Mouse (Mus musculus) heart, embryonic 13.5 days (tissue): ENCODE measurements around the gene Cers1. TPM values are rescaled to one million over a fixed set of nuclear protein-coding genes. Genes with fewer than 3 reads are reported as not detected.

Source experiments
- ATAC-seq: fragments of 200-750 bp; cut with Nextera tagmentation; 2 replicates; pipeline ENCODE4 v1.8.0; 2017; ENCODE audit warnings: moderate TSS enrichment; ENCODE audit not compliant: insufficient number of reproducible peaks, low FRiP score, low TSS enrichment; ENCODE audit errors: extremely low read depth
- H3K27ac ChIP-seq: fragments of 300-500 bp; sonication (generic); replicated peaks from 2 replicates; pipeline ENCODE4 v1.5.1; 2015; ENCODE audit warnings: moderate library complexity, mild to moderate bottlenecking, inconsistent platforms
- H3K27me3 ChIP-seq: fragments of 300-500 bp; sonication (generic); replicated peaks from 2 replicates; pipeline ENCODE4 v1.6.1; 2015; ENCODE audit warnings: mild to moderate bottlenecking, inconsistent platforms
- H3K36me3 ChIP-seq: fragments of 300-500 bp; sonication (generic); 2 replicates; pipeline ENCODE4 v1.6.1; 2015; ENCODE audit warnings: mild to moderate bottlenecking, inconsistent platforms
- H3K4me1 ChIP-seq: fragments of 300-500 bp; sonication (generic); 2 replicates; pipeline ENCODE4 v1.6.1; 2015; ENCODE audit warnings: inconsistent platforms
- H3K4me2 ChIP-seq: fragments of 300-500 bp; sonication (generic); 2 replicates; pipeline ENCODE4 v1.6.1; 2015; ENCODE audit warnings: inconsistent platforms, mild to moderate bottlenecking, moderate library complexity
- H3K4me3 ChIP-seq: fragments of 300-500 bp; sonication (generic); 2 replicates; pipeline ENCODE4 v1.5.1; 2015; ENCODE audit warnings: moderate library complexity, mild to moderate bottlenecking, inconsistent platforms
- H3K9ac ChIP-seq: fragments of 300-500 bp; sonication (generic); 2 replicates; pipeline ENCODE4 v1.6.1; 2015; ENCODE audit warnings: inconsistent platforms, mild to moderate bottlenecking, moderate library complexity
- H3K9me3 ChIP-seq: fragments of 300-500 bp; sonication (generic); 2 replicates; pipeline ENCODE4 v1.6.1; 2016; ENCODE audit warnings: inconsistent platforms
- WGBS: fragments of 180-500 bp; shearing (Covaris S2); methylation state at CpG from one replicate; pipeline ENCODE4 v1.1.7; 2015; ENCODE audit warnings: mixed read lengths; 5-methylcytosine and 5-hydroxymethylcytosine counted together
- polyA plus RNA-seq: library from polyadenylated mRNA; unstranded; fragments of >200 nt; fragmentation: Nextera tagmentation; extraction: Ambion mirVana; gene quantifications from 2 replicates; pipeline ENCODE4 v1.2.1, GENCODE M21; 2015

Gene Cers1
- polyA plus RNA-seq, 1 experiment from 2014 or later = 2.6 TPM

DNA sequence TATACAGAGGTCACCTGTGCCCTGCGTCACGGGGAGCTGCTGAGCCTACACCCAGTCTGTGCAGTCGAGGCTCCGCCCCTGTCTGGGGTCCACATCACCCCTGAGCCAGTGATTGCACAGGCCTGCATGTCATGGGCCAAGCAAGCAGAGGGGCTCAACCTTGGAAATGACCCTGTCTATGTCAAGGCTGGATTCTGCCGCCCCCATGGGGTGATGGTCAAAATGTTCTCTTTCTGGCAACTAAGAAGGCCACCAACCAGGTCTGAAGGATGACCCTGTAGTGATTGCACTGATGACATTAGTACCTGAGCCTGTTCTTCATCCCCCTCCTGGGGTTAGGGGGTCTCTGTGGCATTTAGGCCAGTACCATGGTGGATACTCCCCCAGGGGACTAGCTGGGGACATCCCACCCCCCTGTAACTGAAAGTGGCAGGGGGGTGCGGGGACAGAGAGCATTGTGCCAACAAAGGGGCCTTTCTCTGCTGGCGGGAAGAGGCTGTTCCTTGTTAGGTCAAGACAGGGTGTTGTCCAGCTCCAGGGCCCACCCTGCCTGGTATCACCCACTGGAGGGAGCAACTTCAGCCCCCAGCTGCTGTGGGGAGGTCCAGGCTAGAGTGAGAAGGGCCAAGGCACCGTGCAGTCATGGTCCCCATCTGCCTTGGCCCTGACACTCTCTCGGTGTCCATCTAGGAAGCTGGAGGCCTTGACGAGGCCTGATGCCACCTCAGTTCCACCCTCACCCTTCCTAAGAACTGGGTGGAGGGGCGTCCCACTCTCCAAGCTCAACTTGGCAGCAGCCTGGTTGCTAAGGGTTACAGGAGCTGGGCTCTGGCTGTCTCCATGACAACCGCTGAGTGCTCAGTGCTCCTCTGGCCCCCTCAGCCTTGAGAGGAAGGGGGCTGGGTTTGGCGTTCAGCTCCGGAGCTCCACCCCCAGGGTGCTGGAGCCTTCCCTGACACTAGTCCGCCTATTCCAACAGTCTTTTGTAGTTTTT, 1.2 kb downstream of the Cers1 start:
- peak; percentile 21; the same call in 1 of the 2 replicates for ATAC-seq
- Histone ChIP-seq H3K27ac (no peak overlapping the region), H3K4me2 (peak overlapping the region; percentile 90), H3K4me1 (peaks cover 30% of the 10 kb centered on the region), H3K9me3 (no peaks in the 10 kb centered on the region), H3K9ac (peak overlapping the region; percentile 79), H3K27me3 (peaks cover 24% of the 10 kb centered on the region), H3K4me3 (peak overlapping the region; percentile 63), H3K36me3 (peaks cover 20% of the 10 kb centered on the region)
- 19% methylated on average over 15 of the region's 15 CpGs for WGBS

DNA sequence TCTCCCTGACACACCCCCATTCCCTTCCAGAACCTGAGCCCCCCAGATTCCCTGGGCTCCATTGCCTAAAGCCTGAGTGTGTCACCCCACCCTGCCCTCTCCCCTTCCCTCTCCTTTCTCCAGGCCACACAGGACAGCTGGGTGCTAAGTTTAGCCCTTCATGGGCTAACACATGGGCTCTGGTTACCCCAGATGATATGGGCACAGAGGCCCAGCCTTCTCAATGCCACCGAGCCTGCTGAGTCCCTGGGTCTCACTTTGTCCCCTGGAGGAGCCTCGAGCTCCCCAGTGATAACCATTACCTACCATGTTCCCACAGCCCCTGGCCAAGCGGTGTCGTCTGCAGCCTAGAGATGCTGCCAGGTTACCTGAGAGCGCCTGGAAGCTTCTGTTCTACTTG, 2.3 kb downstream of the Cers1 start:
- Histone ChIP-seq H3K4me2 (no peak overlapping the region), H3K4me1 (peaks cover 30% of the 10 kb centered on the region), H3K9ac (no peak overlapping the region), H3K27me3 (peaks cover 24% of the 10 kb centered on the region), H3K4me3 (no peak overlapping the region), H3K36me3 (peaks cover 9% of the 10 kb centered on the region), H3K9me3 (no peaks in the 10 kb centered on the region), H3K27ac (no peak overlapping the region)
- WGBS = 67% methylated on average over 5 of the region's 5 CpGs
- no peak for ATAC-seq

DNA sequence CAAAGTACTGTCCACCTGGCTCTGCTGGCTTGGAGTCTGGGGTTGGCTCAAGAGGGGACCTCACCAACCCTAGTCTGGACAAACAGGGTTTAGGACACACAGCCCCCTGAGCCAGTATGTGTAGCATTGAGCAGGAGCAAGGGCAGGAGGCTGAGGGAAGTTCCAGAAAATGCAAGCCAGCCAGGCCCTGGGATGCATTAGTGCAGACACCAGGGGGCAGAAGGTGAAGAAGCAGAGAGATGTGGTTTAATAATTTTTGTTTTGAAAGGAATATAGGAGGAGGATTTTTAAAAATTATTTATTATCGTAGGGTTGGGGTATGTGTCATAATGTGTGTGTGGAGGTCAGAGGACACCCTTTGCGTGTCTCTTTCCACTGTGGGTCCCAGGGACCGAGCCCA, 8.1 kb downstream of the Cers1 start:
- Histone ChIP-seq H3K4me3 (no peak overlapping the region), H3K36me3 (peaks cover 8% of the 10 kb centered on the region; the same call in 1 of the 2 replicates), H3K27ac (no peak overlapping the region), H3K27me3 (no peaks in the 10 kb centered on the region; the same call in 1 of the 2 replicates), H3K4me1 (0 out of 2 replicates have a peak, but pooled peaks cover 1% of the 10 kb centered on the region), H3K4me2 (no peak overlapping the region), H3K9me3 (no peaks in the 10 kb centered on the region), H3K9ac (no peak overlapping the region)
- ATAC-seq = no peak
- WGBS = 87% methylated on average over 3 of the region's 3 CpGs

DNA sequence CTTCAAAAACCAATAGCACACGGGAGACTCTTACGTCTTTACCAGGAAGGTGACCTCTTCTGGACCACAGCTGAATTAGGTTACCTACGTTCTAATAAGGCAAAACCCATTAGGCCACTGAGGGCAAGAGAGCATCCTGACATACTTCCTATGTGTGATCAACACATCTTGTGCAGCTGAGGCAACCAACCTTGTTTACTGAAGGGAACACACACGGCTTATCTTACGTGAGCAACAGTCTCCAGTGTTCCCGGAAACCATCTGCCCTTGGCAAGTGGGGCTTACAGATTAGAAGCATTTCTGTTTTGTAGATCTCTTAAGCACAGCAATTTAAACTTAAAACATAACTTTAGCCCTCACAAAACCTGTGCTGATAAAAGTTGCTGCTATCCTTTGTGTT, 11.9 kb downstream of the Cers1 start:
- H3K4me2 ChIP-seq = no peak overlapping the region
- H3K4me3 ChIP-seq = no peak overlapping the region
- no peak overlapping the region; the same call in 1 of the 2 replicates for H3K27ac ChIP-seq
- H3K4me1 ChIP-seq = peaks cover 36% of the 10 kb centered on the region
- no peaks in the 10 kb centered on the region for H3K9me3 ChIP-seq
- H3K27me3 ChIP-seq = peaks cover 22% of the 10 kb centered on the region
- 87% methylated on average over 6 of the region's 6 CpGs for WGBS
- H3K9ac ChIP-seq = no peak overlapping the region
- peaks cover 26% of the 10 kb centered on the region for H3K36me3 ChIP-seq
- no peak for ATAC-seq

DNA sequence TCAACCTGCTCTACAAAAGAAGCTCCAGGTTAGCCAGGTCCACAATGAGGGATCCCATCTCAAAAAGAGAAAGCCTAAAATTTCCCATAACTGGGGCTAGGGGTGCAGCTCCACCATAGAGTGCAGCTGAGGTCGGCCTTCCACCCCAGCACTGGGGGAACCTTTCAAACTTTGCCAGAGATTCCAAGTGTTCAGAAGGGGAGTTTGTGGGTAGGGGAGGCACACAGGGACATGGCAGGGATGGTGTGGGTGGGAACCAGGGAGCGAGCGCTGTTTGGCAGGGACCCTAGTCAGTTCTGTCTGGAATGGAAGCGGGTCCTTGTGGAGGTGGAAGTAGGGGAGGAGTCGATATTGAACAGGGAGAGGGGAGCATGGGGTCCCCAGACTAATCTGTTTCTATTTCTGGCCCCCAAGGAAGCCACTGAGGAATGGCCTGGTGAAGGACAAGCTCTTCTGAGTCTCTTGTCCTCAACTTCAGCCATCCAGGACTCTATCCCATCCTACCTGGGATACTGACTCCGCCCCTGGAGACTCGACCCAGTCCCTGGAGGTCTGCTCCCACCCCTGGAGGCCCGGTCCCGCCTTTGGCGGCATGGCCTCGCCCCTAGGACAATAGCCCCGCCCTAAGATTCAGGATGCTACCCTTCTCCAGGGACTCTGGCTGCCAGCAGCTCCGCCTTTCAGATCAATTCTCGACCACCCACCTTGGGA, 13.7 kb downstream of the Cers1 start, which contains the start of gene Gdf1:
Gene Gdf1, plus strand, starts transcription at position 694 of the 711 bp plus-strand sequence.
- Histone ChIP-seq H3K27ac (no peak within 1 kb of the TSS), H3K4me3 (peak within 1 kb of the TSS; percentile 40)

DNA sequence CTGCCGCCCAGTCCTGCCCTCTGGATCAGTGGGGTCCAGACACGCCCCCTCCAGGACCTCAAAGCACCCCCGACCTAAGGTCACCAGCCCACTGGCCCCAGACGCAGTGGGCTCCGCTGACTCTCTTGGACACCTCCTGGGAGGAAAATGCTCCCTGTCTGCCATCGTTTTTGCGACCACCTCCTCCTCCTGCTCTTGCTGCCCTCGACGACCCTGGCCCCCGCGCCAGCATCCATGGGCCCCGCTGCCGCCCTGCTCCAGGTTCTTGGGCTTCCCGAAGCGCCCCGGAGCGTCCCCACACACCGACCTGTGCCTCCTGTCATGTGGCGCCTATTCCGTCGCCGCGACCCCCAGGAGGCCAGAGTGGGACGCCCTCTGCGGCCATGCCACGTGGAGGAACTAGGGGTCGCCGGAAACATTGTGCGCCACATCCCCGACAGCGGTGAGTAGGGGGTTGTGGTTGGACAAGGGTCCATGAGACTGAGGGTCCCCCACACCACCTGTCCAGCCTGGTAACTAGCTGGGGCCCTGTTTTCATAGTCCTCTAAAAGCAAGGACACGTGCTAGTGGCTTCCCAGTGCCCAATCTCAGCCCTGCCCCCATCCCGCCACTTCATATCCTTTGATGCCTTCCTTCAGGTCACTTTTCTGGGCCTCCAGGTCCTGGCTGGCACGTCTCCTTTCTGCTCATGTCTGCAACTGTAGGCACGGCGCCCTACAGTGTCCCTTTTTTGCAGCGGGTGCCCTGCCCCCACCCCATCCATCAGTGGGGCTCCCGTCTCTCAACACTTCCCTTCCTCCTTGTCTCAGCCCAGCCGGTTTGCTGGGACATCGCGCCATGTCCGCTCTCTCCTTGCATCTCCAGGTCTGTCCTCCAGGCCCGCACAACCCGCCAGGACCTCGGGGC, 14.5 kb downstream of the Cers1 start:
- Histone ChIP-seq H3K4me2 (peak overlapping the region; percentile 66), H3K36me3 (peaks cover 51% of the 10 kb centered on the region), H3K4me3 (peak overlapping the region; percentile 40), H3K9me3 (no peaks in the 10 kb centered on the region), H3K9ac (peak overlapping the region; percentile 72), H3K4me1 (peaks cover 36% of the 10 kb centered on the region), H3K27me3 (peaks cover 22% of the 10 kb centered on the region), H3K27ac (no peak overlapping the region)
- 7% methylated on average over 45 of the region's 45 CpGs for WGBS
- no peak for ATAC-seq

More for the DNA sequence above, 13.7 kb downstream of the Cers1 start, which contains the start of gene Gdf1:
- H3K4me1 ChIP-seq = peaks cover 36% of the 10 kb centered on the region
- H3K36me3 ChIP-seq = peaks cover 43% of the 10 kb centered on the region
- no peaks in the 10 kb centered on the region for H3K9me3 ChIP-seq
- peak within 1 kb of the TSS; percentile 72 for H3K9ac ChIP-seq
- WGBS = 26% methylated on average over 14 of the region's 14 CpGs
- peaks cover 22% of the 10 kb centered on the region for H3K27me3 ChIP-seq
- ATAC-seq = no peak
- H3K4me2 ChIP-seq = peak within 1 kb of the TSS; percentile 66

DNA sequence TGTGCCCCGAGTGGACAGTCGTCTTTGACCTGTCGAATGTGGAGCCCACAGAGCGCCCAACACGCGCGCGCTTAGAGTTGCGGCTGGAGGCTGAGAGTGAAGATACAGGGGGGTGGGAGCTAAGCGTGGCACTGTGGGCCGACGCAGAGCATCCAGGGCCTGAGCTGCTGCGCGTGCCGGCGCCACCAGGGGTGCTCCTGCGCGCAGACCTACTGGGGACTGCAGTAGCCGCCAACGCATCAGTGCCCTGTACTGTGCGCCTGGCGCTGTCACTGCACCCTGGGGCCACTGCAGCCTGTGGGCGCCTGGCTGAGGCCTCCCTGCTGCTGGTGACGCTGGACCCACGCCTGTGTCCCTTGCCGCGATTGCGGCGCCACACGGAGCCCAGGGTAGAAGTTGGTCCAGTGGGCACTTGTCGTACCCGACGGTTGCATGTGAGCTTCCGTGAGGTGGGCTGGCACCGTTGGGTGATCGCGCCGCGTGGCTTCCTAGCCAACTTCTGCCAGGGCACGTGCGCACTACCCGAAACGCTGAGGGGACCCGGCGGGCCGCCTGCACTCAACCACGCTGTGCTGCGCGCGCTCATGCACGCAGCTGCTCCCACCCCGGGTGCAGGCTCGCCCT, 15.3 kb downstream of the Cers1 start:
- Histone ChIP-seq H3K9me3 (no peaks in the 10 kb centered on the region), H3K36me3 (peaks cover 59% of the 10 kb centered on the region), H3K9ac (peak overlapping the region; percentile 72), H3K4me2 (peak overlapping the region; percentile 66), H3K27me3 (peaks cover 22% of the 10 kb centered on the region), H3K4me3 (peak overlapping the region; percentile 40), H3K4me1 (peaks cover 36% of the 10 kb centered on the region), H3K27ac (no peak overlapping the region)
- ATAC-seq = peak; percentile 66
- WGBS = 33% methylated on average over 53 of the region's 53 CpGs

DNA sequence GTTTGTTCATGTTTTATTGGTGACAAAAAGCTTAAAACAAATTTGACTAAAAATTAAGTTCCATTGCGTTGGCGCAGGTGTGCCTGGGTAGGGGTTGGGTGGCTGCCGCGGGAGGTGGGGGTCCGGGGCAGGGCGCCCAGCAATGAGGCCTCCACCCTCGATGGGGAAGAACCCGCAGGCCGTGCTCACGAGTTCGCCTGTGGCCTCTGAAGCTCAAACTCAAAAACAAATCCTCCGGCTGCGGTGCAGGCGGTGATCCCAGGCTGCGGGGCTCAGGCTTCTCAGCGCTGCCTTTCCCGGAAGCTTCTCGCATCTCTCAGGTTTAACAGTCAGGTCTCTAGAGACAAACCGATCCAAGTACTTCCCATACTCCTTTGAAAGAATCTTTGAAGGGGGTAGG, 16.0 kb downstream of the Cers1 start:
- WGBS = 83% methylated on average over 19 of the region's 19 CpGs
- ATAC-seq = no peak
- H3K9ac ChIP-seq = no peak overlapping the region; the same call in 1 of the 2 replicates
- H3K9me3 ChIP-seq = no peaks in the 10 kb centered on the region
- no peak overlapping the region for H3K27ac ChIP-seq
- peaks cover 36% of the 10 kb centered on the region for H3K4me1 ChIP-seq
- peaks cover 66% of the 10 kb centered on the region for H3K36me3 ChIP-seq
- H3K4me3 ChIP-seq = no peak overlapping the region
- H3K4me2 ChIP-seq = peak overlapping the region; percentile 66; the same call in 1 of the 2 replicates
- peaks cover 22% of the 10 kb centered on the region for H3K27me3 ChIP-seq

DNA sequence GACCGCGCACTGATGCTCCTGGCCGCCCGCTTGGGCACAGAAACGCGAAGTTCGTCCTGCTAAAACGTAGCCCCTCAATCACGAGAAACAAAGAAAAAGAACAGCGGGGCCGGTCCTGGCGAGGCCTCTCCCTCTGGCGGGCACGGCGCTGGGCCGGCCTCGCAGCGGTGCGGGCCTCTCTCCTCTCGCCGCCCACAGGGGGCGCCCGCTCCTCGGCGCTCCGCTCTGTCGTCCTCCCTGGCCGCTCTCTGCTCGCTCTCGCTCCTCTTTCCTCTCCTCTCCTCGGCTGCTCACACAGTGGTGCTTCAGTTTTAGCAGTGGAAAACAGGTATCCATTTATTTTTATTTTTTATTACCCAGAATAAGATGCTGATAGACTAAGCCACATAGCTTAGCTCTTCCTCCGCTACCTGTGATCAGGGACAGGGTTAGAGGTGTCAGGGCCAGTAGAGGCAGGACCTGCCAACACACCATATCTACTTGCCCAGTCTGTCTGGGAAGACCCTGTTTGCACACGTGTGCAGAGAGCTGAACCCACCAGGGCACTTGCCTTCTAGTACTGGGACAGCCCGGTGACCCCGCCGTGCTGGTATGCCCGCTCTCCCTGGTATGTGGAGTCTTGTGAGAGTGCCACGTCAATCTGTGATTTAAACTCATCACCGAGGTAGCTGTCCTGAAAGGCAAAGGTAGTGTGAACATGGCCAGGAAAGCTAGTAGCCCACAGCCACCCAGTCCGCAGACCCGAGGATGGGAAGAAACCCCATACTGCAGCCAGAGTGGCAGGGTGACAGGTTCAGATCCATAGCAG, 16.7 kb downstream of the Cers1 start:
- Histone ChIP-seq H3K9ac (no peak overlapping the region; the same call in 1 of the 2 replicates), H3K9me3 (no peaks in the 10 kb centered on the region), H3K27me3 (peaks cover 22% of the 10 kb centered on the region), H3K4me2 (no peak overlapping the region), H3K4me1 (peaks cover 36% of the 10 kb centered on the region), H3K36me3 (peaks cover 70% of the 10 kb centered on the region), H3K27ac (no peak overlapping the region), H3K4me3 (no peak overlapping the region)
- no peak for ATAC-seq
- 31% methylated on average over 39 of the region's 41 CpGs for WGBS

DNA sequence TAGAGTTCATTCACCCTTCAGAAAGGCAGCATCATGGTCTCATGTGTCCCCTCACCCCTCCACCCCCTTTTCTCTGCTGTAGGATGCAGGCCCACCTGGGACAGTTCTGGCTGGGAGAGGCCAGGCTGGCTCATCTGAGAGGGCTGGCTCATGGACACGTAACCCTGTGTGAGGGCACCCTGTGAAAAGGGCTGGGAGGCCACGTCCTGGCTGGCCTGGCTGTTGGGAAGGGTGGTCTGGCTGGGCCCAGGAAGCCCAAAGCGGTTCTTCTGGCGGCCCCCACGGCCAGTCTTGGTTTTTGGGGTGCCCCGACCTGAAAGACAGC, 17.3 kb downstream of the Cers1 start:
- H3K9me3 ChIP-seq = no peaks in the 10 kb centered on the region
- H3K4me1 ChIP-seq = peaks cover 36% of the 10 kb centered on the region
- no peak for ATAC-seq
- H3K27ac ChIP-seq = no peak overlapping the region
- H3K36me3 ChIP-seq = peaks cover 71% of the 10 kb centered on the region
- no peak overlapping the region for H3K9ac ChIP-seq
- H3K4me3 ChIP-seq = no peak overlapping the region
- WGBS = 94% methylated on average over 6 of the region's 6 CpGs
- H3K27me3 ChIP-seq = peaks cover 22% of the 10 kb centered on the region
- no peak overlapping the region for H3K4me2 ChIP-seq
